Mouse (Mus musculus): Measurements from ENCODE around the gene Prr7. TPM values are rescaled to one million over a fixed set of nuclear protein-coding genes. Genes with fewer than 3 reads are reported as not detected.

Gene Prr7
- polyA plus RNA-seq, 1 experiment = 10.8 TPM

- H3K79me2 ChIP-seq (ENCODE audit: control insufficient read depth, insufficient read depth) = no peaks in the 10 kb centered on the region
- H3K79me3 ChIP-seq (ENCODE audit: low read depth) = no peaks in the 10 kb centered on the region
- no peaks in the 10 kb centered on the region for H3K27me3 ChIP-seq (ENCODE audit: control insufficient read depth, insufficient read depth, insufficient read length)
- H3K36me3 ChIP-seq (ENCODE audit: control insufficient read depth, insufficient read depth) = peaks cover 25% of the 10 kb centered on the region
- no peak overlapping the region for H3K4me3 ChIP-seq (ENCODE audit: insufficient read depth, poor library complexity, severe bottlenecking)
- no peak overlapping the region for H3ac ChIP-seq (ENCODE audit: control insufficient read depth, insufficient read length, low read depth)
- TF ChIP-seq USF1 (IDR thresholded peaks at IDR 0.05; ENCODE audit: low read depth) (no peak), FOSL1 (IDR thresholded peaks at IDR 0.05; ENCODE audit: insufficient read depth, low read length, poor library complexity, severe bottlenecking) (no peak), MYOD1 (IDR thresholded peaks at IDR 0.05; ENCODE audit: control insufficient read depth, insufficient read length, low read depth) (no peak), CEBPB (IDR thresholded peaks at IDR 0.05; ENCODE audit: low read depth) (no peak), MYOG (IDR thresholded peaks at IDR 0.05; ENCODE audit: control insufficient read depth, extremely low read depth, insufficient read length) (no peak), CTCF (IDR thresholded peaks at IDR 0.05; ENCODE audit: control insufficient read depth, insufficient read depth, insufficient read length) (no peak), MAX (IDR thresholded peaks at IDR 0.05) (no peak)
These were observed 30.2 kb downstream of the Prr7 start for GRCm38 (mm10) chr13:55494257-55494656.

- no peaks in the 10 kb centered on the region for H3K79me2 ChIP-seq (ENCODE audit: control insufficient read depth, insufficient read depth)
- peaks cover 32% of the 10 kb centered on the region for H3K36me3 ChIP-seq (ENCODE audit: control insufficient read depth, insufficient read depth)
- no peak for TF ChIP-seq MYOG (IDR thresholded peaks at IDR 0.05; ENCODE audit: control insufficient read depth, extremely low read depth, insufficient read length)
- TF ChIP-seq MYOD1 (IDR thresholded peaks at IDR 0.05; ENCODE audit: control insufficient read depth, insufficient read length, low read depth) = no peak
- TF ChIP-seq USF1 (IDR thresholded peaks at IDR 0.05; ENCODE audit: low read depth) = no peak
- no peak for TF ChIP-seq CEBPB (IDR thresholded peaks at IDR 0.05; ENCODE audit: low read depth)
- TF ChIP-seq MAX (IDR thresholded peaks at IDR 0.05) = no peak
- no peak for TF ChIP-seq CTCF (IDR thresholded peaks at IDR 0.05; ENCODE audit: control insufficient read depth, insufficient read depth, insufficient read length)
- TF ChIP-seq FOSL1 (IDR thresholded peaks at IDR 0.05; ENCODE audit: insufficient read depth, low read length, poor library complexity, severe bottlenecking) = no peak
- H3K27me3 ChIP-seq (ENCODE audit: control insufficient read depth, insufficient read depth, insufficient read length) = no peaks in the 10 kb centered on the region
- no peak overlapping the region for H3K4me3 ChIP-seq (ENCODE audit: insufficient read depth, poor library complexity, severe bottlenecking)
- no peaks in the 10 kb centered on the region for H3K79me3 ChIP-seq (ENCODE audit: low read depth)
- no peak overlapping the region for H3ac ChIP-seq (ENCODE audit: control insufficient read depth, insufficient read length, low read depth)
These were observed 31.0 kb downstream of the Prr7 start for GRCm38 (mm10) chr13:55494883-55495621.

GRCm38 (mm10) chr13:55495702-55496101 is 31.6 kb downstream of the Prr7 start:
- no peak for TF ChIP-seq FOSL1 (IDR thresholded peaks at IDR 0.05; ENCODE audit: insufficient read depth, low read length, poor library complexity, severe bottlenecking)
- Histone ChIP-seq H3K4me3 (ENCODE audit: insufficient read depth, poor library complexity, severe bottlenecking) (no peak overlapping the region), H3ac (ENCODE audit: control insufficient read depth, insufficient read length, low read depth) (no peak overlapping the region), H3K79me3 (ENCODE audit: low read depth) (no peaks in the 10 kb centered on the region), H3K27me3 (ENCODE audit: control insufficient read depth, insufficient read depth, insufficient read length) (no peaks in the 10 kb centered on the region), H3K79me2 (ENCODE audit: control insufficient read depth, insufficient read depth) (no peaks in the 10 kb centered on the region), H3K36me3 (ENCODE audit: control insufficient read depth, insufficient read depth) (peaks cover 38% of the 10 kb centered on the region)

GRCm38 (mm10) chr13:55496661-55497060 is 32.6 kb downstream of the Prr7 start:
- no peaks in the 10 kb centered on the region for H3K79me2 ChIP-seq (ENCODE audit: control insufficient read depth, insufficient read depth)
- H3ac ChIP-seq (ENCODE audit: control insufficient read depth, insufficient read length, low read depth) = no peak overlapping the region
- no peaks in the 10 kb centered on the region for H3K27me3 ChIP-seq (ENCODE audit: control insufficient read depth, insufficient read depth, insufficient read length)
- H3K4me3 ChIP-seq (ENCODE audit: insufficient read depth, poor library complexity, severe bottlenecking) = no peak overlapping the region
- no peaks in the 10 kb centered on the region for H3K79me3 ChIP-seq (ENCODE audit: low read depth)
- TF ChIP-seq MYOD1 (IDR thresholded peaks at IDR 0.05; ENCODE audit: control insufficient read depth, insufficient read length, low read depth) = no peak
- peaks cover 47% of the 10 kb centered on the region for H3K36me3 ChIP-seq (ENCODE audit: control insufficient read depth, insufficient read depth)

- no peak for TF ChIP-seq CEBPB (IDR thresholded peaks at IDR 0.05; ENCODE audit: low read depth)
- no peak for TF ChIP-seq MYOD1 (IDR thresholded peaks at IDR 0.05; ENCODE audit: control insufficient read depth, insufficient read length, low read depth)
- no peak for TF ChIP-seq USF1 (IDR thresholded peaks at IDR 0.05; ENCODE audit: low read depth)
- TF ChIP-seq CTCF (IDR thresholded peaks at IDR 0.05; ENCODE audit: control insufficient read depth, insufficient read depth, insufficient read length) = no peak
- no peak for TF ChIP-seq MYOG (IDR thresholded peaks at IDR 0.05; ENCODE audit: control insufficient read depth, extremely low read depth, insufficient read length)
- TF ChIP-seq MAX (IDR thresholded peaks at IDR 0.05) = no peak
- TF ChIP-seq FOSL1 (IDR thresholded peaks at IDR 0.05; ENCODE audit: insufficient read depth, low read length, poor library complexity, severe bottlenecking) = no peak
- peaks cover 14% of the 10 kb centered on the region for H3K79me2 ChIP-seq (ENCODE audit: control insufficient read depth, insufficient read depth)
- H3K36me3 ChIP-seq (ENCODE audit: control insufficient read depth, insufficient read depth) = peaks cover 69% of the 10 kb centered on the region
- H3K4me3 ChIP-seq (ENCODE audit: insufficient read depth, poor library complexity, severe bottlenecking) = no peak overlapping the region
- no peaks in the 10 kb centered on the region for H3K79me3 ChIP-seq (ENCODE audit: low read depth)
- H3ac ChIP-seq (ENCODE audit: control insufficient read depth, insufficient read length, low read depth) = no peak overlapping the region
- no peaks in the 10 kb centered on the region for H3K27me3 ChIP-seq (ENCODE audit: control insufficient read depth, insufficient read depth, insufficient read length)
These were observed 34.8 kb downstream of the Prr7 start for GRCm38 (mm10) chr13:55498906-55499305.

- Histone ChIP-seq H3K36me3 (ENCODE audit: control insufficient read depth, insufficient read depth) (peaks cover 86% of the 10 kb centered on the region), H3K79me3 (ENCODE audit: low read depth) (no peaks in the 10 kb centered on the region), H3K79me2 (ENCODE audit: control insufficient read depth, insufficient read depth) (peaks cover 31% of the 10 kb centered on the region), H3ac (ENCODE audit: control insufficient read depth, insufficient read length, low read depth) (no peak overlapping the region), H3K4me3 (ENCODE audit: insufficient read depth, poor library complexity, severe bottlenecking) (no peak overlapping the region), H3K27me3 (ENCODE audit: control insufficient read depth, insufficient read depth, insufficient read length) (no peaks in the 10 kb centered on the region)
- TF ChIP-seq USF1 (IDR thresholded peaks at IDR 0.05; ENCODE audit: low read depth) (no peak), FOSL1 (IDR thresholded peaks at IDR 0.05; ENCODE audit: insufficient read depth, low read length, poor library complexity, severe bottlenecking) (no peak), CTCF (IDR thresholded peaks at IDR 0.05; ENCODE audit: control insufficient read depth, insufficient read depth, insufficient read length) (no peak), MYOG (IDR thresholded peaks at IDR 0.05; ENCODE audit: control insufficient read depth, extremely low read depth, insufficient read length) (no peak), CEBPB (IDR thresholded peaks at IDR 0.05; ENCODE audit: low read depth) (no peak), MAX (IDR thresholded peaks at IDR 0.05) (no peak), MYOD1 (IDR thresholded peaks at IDR 0.05; ENCODE audit: control insufficient read depth, insufficient read length, low read depth) (no peak)
These were observed 36.5 kb downstream of the Prr7 start for GRCm38 (mm10) chr13:55500575-55500974.
